Mouse (Mus musculus) megakaryocyte, embryonic 14.5 days (primary cell): ENCODE data around the gene Grk6.

Source experiments
- FLI1 ChIP-seq: IDR thresholded peaks from 2 replicates; pipeline ENCODE4 v1.6.1; 2012; ENCODE audit warnings: low read length, inconsistent platforms, mixed read lengths
- GATA1 ChIP-seq: IDR thresholded peaks from 3 replicates; pipeline ENCODE4 v1.6.1; 2012; ENCODE audit warnings: mixed read lengths, low read length, inconsistent platforms, borderline replicate concordance

GRCm38 (mm10) chr13:55431889-55432685, 12.8 kb upstream of the Grk6 start:
- no peak for TF ChIP-seq GATA1
- no peak for TF ChIP-seq FLI1
